Mouse (Mus musculus) skeletal muscle tissue, postnatal 0 days (tissue): ENCODE data around the gene Clcnka. TPM values are rescaled to one million over a fixed set of nuclear protein-coding genes. Genes with fewer than 3 reads are reported as not detected.

ENCODE experiments used
- microRNA-seq, 2 experiments: library from miRNA; unstranded; fragments of <30 nt; microRNA quantifications; one replicate each; pipeline ENCODE4; 2016
- polyA plus RNA-seq: library from polyadenylated mRNA; unstranded; fragments of >200 nt; fragmentation: Nextera tagmentation; extraction: Ambion mirVana; gene quantifications from 2 replicates; pipeline ENCODE4 v1.2.1, GENCODE M21; 2015

The Clcnka gene
- 0.69 and 1.3 TPM in 2 replicates for polyA plus RNA-seq

GRCm38 (mm10) chr4:141398545-141398944 lies at the start of gene Clcnka:
Gene Clcnka (minus strand): TSS chr4:141398724.

GRCm38 (mm10) chr4:141444451-141445327 lies 46.2 kb upstream of the Clcnka start, which contains the start of gene Zbtb17:
Gene Zbtb17 (plus strand): TSS chr4:141444654.

GRCm38 (mm10) chr4:141435974-141436373 lies 37.5 kb upstream of the Clcnka start, which contains the start of gene Srarp:
Gene Srarp (minus strand): TSS chr4:141436105.

GRCm38 (mm10) chr4:141420192-141420829 lies 21.8 kb upstream of the Clcnka start, which contains the start of gene Hspb7:
Gene Hspb7 (plus strand): TSS chr4:141420779.

GRCm38 (mm10) chr4:141415924-141416323 lies 17.4 kb upstream of the Clcnka start, which contains the start of gene Clcnkb:
Gene Clcnkb (minus strand): TSS chr4:141416014.

GRCm38 (mm10) chr4:141367997-141368791 lies 30.3 kb downstream of the Clcnka start, which contains the start of gene Fam131c:
Gene Fam131c (plus strand): TSS chr4:141368220.

Small RNA genes lying within 50 kb of the gene (microRNA-seq; reads per million reads assigned to microRNA genes)
- gene Gm25690 = 0 reads per million in 2 experiments

Other genes starting within 250 kb of the Clcnka start
- gene Rsg1, start 184.8 kb downstream of the Clcnka start, polyA plus RNA-seq = 1.0 and 1.2 TPM in 2 replicates
- gene Arhgef19, start 159.2 kb downstream of the Clcnka start, polyA plus RNA-seq = 0.81 and 1.7 TPM in 2 replicates
- gene Epha2, start 97.5 kb downstream of the Clcnka start, polyA plus RNA-seq = 0.54 and 0.99 TPM in 2 replicates
- gene Fam131c, start 30.5 kb downstream of the Clcnka start, polyA plus RNA-seq = 0.17 TPM in 1 of 2 replicates, not detected in the other
- gene Clcnkb, start 17.3 kb upstream of the Clcnka start, polyA plus RNA-seq = 0.06 TPM in 1 of 2 replicates, not detected in the other
- 66.3 and 81.8 TPM in 2 replicates for gene Hspb7, start 22.1 kb upstream of the Clcnka start, polyA plus RNA-seq
- gene Srarp, start 37.4 kb upstream of the Clcnka start, polyA plus RNA-seq = not detected in 2 replicates
- gene Zbtb17, start 45.9 kb upstream of the Clcnka start, polyA plus RNA-seq = 15.5 and 16.1 TPM in 2 replicates
- gene Spen, start 139.9 kb upstream of the Clcnka start, polyA plus RNA-seq = 2.7 and 3.3 TPM in 2 replicates
- gene Fblim1, start 207.4 kb upstream of the Clcnka start, polyA plus RNA-seq = 7.2 and 9.5 TPM in 2 replicates
- 4.8 and 5.6 TPM in 2 replicates for gene Tmem82, start 219.9 kb upstream of the Clcnka start, polyA plus RNA-seq
- gene Slc25a34, start 225.1 kb upstream of the Clcnka start, polyA plus RNA-seq = 22.5 and 27.9 TPM in 2 replicates